Mouse (Mus musculus): ENCODE results near the gene Rbpjl. TPM values are rescaled to one million over a fixed set of nuclear protein-coding genes. Genes with fewer than 3 reads are reported as not detected.

The Rbpjl gene
- not detected in 2 replicates for total RNA-seq (2021)
- long read RNA-seq = 0 reads

DNA sequence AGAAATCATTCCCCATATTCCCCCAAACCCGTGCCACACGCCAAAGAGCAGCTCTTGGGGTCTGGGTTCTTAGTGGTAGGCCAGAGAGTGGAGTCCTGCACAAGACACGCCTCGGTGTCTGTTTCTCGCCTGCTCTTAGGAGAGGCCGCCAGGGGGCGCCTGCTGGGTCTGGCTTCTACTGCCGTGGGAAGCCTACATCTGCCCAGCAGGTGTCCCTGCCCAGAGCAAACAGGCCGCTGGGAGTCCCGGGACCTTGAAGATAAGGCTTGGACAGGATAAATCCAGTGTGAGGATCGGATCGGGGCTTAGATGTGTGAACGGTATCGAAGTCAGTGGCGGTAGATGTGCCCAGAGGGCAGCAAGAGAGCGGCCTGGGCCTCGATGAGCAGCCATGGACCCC, at the start of gene Rbpjl:
TSS of gene Rbpjl (plus strand) at position 236 of the 400 bp plus-strand sequence.
- peak; percentile 80 for DNase-seq

DNA sequence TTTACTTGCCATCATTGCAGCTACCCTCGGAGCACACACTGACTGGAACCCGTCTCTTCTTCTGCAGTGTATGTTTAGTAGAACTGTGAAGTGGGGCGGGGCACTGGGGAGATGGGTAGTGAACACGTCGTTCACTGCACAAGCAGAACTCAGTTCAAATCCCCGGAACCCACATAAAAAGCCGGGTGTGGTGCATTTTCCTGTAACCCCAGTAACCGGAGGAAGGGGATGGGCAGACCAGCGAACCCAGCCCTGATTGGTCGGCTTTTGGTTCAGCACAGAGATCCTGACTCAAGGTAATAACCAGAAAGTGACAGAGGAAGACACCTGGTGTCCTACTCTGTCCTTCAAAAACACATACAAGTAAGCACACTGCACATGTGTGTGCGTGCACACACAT, 49.6 kb upstream of the Rbpjl start:
- no peak for DNase-seq

DNA sequence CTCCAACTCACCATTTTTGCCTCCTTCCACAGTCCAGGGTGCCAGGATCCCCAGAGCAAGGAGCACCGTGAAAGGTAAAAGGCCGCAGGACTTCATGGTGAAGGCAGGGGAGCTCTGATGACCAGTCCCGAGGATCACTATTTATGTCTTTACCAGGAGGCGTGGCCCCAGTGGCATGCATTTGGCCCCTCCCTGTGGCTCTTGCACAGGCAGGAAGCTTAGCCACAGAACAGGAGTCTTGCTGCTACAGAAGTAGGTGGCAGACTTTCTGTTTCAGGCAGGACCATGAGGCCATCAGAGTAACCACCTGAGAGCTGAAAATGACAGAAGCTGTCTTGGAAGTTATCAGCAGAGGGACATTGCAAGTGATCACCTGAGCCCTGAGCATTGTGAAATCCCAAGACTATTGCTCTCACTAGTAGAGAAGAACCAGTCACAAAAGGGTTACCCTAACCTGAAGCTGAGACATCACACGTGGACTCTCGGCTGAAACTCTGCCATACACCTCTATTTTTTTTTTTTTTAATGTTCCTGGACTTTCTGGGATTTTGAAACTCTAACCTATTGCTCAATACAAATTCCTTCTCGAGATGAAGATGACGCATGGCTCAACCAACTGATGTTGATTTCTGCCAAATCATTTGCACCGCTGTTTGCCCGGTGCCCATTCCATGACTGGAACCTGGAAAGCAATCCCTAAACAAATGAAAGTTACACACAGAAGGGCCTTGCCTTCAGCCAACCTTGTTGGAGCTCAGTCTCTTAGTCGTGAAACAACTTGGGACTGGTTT, 46.6 kb upstream of the Rbpjl start:
- DNase-seq = no peak

DNA sequence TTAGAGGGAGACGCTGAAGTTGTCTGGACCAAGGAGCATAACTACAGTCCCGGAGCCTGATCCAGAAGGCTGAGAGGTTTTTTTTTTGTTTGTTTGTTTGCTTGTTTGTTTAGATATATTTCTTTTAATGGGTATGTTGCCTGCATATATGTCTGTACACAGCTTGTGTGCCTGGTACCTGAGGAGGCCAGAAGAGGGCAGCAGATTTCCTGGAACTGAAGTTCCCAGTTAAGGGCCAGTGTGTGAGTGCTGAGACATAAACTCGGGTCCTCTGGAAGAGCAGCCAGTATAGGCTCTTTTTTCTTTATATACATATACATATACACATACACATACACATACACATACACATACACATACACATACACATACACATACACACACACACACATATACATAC, 44.6 kb upstream of the Rbpjl start:
- peak; percentile 13 for DNase-seq

DNA sequence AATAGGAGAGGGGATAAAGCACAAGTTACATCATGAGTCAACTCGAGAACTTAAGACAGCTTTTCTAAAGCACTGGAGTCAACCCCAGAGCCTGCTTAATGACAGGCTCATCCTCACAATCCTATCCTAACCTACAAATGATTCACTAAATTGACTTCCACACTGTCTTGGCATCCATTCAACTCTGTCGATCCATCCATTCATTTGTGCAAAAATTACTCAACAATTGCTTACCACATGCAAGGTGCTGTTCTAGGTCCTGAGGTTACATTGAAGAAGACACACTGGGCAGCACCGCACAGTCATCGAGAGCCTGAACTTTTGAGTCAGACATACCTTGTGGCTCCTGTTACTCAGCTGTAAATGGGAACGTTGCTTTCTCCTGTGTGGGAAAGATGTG, 43.9 kb upstream of the Rbpjl start:
- no peak for DNase-seq

DNA sequence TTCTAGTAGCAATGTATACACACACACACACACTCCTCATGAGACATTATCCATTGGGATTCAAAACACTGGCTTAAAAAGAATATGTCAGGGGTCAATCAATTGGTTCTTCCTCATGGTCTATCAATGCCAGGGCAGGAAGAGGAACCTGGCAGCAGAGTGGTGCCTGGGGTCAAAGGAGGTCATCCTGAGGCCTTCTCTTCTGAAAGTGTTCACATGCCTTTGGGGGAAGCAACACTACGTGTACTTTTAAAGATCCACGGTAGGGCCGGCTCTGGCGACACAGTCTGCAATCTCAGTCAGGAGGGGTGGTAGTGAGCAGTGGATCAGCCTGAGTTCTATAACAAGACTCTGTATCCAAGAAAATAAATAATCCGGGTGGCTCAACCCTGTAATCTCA, 43.3 kb upstream of the Rbpjl start:
- no peak for DNase-seq

DNA sequence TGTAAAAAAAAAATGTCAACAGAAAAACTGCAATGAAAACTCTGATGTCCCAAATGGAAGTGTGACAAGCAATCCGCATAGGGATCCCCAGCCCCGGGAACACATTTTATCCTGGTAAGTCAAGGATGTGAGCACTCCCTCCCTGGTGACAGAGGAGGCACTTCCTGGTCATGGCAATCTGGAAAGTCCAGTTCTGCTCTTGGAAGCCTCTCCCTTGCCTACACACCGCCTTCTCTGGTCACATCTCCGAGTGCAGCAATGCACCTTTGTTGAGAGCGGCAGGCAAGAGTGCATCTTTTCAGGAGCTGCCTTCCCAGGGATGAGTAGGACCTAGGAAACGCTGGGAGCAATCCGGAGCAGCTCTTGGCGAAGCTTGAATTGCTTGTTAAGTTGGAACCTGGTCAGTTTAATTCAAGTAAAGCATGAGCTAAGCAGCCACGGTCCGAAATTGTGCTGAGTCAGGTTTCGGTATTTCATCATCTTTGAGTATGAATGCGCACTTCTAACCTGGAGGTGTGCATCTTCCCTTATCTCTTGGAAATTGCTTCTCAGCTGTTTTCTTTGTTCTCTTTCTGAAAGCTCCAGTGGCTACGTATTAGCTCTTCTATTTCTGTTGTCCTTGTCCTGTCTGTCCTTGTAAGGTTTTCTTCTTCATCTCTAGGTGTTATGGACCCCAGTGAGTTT, 41.8 kb upstream of the Rbpjl start:
- DNase-seq = no peak

DNA sequence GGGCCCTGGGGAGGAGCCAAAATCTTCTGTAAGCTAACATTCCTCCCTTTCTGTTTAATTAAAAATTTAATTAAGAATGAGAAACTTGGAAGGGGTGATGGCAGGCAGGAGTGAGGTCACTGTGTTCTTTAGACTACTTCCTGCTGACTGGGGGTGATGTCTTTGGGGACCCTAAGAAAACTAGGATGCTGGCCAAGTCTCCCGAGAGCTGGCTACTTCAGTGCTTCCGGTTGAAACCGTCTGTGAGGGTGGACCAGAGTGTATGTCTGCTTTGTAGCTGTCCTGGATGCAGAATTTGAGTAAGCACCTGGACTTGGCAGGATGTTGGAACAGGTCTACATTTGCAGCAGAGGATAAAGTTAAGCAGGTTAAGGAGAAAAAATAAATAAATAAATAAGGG, 36.0 kb upstream of the Rbpjl start:
- DNase-seq = no peak

DNA sequence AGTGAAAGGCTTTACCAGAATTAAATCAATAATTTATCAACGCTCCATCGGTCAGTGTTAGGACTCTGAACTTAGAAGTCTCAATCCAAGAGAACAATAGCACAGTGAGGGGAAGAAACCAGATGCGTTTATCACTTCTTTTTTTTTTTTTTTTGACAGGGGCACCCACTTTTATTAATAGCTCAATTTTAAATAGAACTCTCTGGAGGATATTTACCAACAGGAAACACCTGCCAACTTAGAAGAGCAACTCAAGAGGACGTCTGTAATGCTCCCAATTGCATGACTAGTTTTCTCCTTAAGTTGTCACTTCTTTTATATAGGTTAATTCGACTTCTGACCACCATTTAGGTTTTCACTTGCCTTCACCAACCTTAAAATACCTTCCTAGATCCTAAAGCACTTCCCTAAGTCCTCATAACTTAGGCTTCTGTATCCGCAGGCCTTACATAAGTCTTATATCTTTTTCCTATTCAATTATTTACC, 34.3 kb upstream of the Rbpjl start:
- no peak for DNase-seq

DNA sequence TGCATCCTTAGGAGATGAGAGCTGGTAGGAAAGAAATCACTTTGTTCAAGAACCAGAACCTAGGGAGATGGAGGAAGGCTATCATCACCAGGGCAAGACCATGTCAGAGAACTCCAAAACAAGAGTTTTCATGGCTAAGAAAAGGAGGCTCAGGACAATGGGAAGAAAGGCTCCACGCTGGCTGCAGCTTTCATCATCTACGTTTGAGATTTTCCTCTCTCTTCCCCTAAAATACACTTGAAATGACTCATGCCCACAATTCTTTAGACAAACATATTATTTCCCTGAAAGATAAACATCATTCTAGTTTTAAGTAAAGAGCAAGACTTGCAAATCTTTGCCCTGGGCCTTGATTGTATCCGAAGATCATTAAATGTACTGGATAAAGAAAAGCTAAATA, 31.6 kb upstream of the Rbpjl start:
- no peak for DNase-seq

DNA sequence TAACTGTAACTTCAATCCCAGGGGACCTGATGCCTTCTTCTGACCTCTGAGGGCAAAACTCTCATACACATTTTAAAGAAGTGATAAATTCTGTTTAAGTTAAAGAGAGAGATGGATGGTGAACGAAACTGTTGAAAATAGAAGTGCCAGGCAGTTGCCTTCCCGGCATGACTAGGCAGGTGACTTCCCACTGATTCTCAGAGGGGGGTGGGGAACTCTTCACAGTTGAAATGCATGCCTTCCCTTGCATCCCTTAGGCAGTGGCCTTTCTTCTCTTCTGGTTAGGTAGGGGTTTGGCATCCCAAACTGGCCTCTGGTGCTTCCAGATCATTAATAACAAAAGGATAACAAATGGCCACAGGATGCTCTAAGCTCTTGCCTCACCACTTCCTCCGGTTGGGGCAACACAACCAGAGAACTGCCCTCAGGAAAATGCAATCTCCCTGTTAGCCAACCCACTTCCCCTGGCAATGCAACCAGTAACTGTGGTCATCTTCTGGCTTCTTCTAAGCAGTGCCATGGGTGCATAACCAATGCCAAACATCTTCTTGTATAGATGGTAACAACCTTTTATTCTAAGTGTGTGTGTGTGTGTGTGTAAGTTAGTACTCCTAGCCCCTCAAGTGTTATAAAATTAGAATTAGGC, 30.4 kb upstream of the Rbpjl start:
- no peak for DNase-seq

DNA sequence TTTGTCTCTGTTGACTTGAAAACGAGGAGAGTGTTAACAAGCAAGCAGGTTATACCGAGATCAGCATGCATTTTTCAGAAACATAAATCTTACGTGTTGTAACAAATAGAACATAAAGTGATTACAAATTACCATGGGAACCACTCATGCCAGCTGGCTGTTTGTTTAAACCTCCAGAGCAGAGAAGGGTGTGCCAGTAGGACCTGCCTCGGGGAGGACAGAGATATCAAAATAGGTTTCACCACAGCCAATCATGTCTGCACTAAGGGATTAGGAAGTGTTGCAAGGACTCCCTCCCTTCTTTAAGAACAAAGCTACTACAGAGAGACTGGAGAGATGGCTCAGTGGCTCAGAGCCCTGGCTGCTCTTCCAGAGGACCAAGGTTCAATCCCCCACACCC, 29.8 kb upstream of the Rbpjl start:
- no peak for DNase-seq

DNA sequence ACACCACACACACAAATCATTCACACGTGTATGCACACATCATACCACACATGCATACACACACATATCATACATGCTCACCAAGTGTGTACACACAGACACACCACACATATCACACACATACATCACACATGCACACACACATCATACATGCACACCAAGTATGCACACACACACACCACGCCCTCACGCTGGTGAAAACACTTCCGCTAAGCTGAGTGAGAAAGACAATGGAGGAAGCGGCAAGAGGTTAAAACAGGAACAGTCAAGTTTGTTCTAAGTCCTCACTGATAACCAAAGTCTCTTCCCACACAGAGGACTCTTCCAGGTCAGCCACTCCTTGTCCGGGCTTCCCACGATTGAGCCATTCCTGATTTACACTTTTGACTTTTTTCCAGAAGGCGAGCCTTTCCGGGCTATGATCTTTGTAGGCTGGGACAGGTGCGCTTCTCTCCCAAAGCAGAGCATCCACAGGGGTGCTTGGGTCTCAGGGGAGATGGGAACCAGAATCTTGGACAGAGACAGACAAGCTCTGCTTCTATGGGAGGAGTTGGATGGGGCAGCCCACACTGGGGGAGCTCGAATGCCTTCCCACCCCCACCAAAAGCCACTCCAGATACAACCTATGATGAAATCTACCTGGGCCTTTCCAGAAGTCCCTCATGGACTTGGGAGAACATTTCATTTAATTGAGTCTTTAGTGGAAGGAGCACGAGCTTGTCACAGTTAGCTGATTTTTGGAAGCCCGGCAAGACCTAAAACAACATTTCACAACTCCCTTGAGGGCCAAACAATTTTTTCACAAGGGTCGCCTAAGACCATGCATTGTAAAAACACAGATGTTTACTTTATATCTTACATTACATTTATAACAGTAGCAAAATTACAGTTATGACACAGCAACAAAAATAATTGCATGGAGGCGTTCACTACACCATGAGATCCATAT, 25.2 kb upstream of the Rbpjl start:
- DNase-seq = no peak

DNA sequence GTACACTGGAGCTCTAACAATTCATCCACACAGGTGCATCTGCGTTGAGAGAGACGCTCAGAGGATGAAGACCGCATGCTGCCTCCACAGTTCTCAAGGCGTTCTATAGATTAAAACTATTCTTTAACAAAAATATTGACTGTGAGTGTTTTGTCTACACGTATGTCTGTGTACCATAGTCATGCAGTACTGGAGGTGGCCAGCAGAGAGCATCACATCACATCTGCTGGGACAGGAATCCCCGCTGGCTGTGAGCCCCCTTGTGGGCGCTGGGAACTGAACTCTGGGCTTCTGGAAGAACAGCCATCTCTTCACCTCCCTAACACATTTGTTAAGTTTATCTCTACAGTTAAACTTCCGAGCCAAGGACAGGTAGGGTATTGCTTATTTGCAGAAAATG, 21.2 kb upstream of the Rbpjl start:
- no peak for DNase-seq

DNA sequence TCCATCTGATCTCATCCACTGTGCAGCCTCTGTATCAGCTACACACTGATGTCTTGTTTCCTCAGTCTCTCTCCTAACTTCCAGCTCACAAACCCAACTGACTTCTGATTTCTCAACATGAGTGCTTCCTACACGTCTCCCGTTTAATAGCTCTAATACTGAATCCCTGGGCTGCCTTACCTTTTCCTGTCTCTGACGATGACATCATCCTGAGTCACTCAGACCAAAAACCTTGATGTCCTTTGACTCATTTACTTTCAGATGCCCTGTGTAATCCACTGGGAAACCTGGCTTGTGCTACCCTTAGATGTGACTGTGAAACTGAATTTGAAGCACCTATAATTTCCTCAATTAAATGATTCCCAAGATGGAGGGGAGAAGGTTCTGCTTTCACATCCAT, 20.0 kb upstream of the Rbpjl start:
- no peak for DNase-seq

DNA sequence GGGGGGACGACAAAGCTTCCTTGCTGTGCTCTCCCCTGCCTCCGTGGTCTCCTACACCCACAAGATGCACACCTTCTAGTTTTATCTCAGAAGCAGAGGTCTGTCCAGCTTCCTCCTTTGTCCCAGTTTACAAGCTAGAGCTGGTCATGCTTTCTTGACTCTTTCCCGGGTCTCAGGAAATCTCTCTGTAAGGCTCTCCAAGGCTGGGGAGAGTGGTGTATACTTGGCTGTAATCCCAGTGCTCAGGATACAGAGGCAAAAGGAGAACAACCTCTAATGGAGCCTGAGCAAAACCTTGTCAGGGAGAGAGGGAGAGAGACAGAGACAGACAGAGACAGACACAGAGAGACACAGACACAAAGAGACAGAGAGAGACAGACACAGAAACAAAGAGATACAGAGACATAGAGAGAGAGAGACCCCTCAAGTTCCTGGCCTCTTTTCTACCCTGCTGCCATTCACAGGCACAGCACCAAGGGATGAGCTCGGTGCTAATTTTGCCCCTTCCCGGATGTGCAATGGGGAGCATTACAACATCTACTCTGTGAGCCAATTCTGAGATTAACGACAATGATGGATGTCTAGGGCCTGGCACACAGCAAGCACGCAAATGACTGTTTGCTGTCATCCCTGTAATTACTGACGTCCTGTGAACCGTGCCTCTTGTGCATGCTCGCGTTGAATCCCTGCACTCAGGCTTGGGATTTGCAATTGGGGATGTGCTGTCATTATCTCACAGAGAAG, 19.1 kb upstream of the Rbpjl start:
- DNase-seq = no peak

DNA sequence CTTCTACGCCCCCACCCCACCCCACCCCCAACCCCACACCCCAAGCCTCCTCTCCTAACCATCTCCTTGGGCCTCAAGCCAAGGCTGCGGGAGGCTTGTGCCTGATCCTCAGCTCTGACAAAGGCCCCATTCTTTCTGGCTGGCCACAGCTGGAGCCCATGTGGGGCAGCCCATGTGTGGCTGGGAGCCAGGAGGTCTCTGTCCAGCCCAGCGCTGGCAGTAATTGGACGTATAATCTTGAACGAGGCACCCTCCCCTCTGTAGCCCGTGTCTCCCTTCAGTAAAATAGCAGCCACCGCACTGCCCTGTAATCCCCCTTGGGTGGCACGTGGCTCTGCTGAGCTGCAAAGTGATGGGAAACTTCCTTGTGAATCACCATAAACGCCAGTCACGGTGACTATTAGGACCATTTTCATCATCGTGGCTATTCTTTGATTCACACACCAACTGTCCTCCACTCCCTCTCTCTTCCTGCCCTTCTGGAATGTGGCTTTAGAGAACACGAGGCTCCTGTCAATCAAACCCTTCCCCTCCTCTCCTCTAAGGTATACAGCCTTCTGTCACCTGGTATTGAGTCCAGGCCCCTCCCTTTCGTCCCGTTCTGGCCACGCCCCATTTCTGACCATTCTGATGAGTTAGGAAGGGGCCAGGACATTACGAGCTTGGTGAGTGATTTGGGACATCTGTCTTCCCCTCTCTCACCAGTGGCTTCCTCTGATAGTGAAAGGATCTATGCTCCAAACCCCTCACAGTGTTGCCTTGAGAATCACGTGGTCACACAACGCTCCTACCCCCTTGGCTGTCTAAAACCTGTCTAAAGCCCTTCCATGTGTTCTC, 16.8 kb upstream of the Rbpjl start:
- no peak for DNase-seq

DNA sequence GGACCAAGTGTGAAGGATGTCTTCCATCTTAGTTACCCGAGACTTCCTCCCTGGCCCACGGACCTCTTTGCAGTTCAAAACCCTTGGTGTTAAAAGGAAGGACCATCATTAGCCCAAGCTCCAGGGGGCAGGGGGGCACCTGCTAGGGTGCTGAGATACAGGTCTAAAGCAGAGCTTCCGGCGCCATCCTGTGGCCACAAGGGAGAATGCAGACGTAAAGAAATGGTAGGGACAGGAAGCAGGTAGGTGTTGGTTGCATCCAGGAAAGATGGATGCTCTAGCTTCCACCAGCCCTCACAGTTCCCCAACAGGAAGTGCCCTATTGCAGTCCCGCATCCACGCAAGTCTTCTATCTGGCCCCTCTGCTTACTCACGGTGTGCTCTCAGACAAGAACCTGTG, 16.0 kb upstream of the Rbpjl start:
- DNase-seq = peak; percentile 47

DNA sequence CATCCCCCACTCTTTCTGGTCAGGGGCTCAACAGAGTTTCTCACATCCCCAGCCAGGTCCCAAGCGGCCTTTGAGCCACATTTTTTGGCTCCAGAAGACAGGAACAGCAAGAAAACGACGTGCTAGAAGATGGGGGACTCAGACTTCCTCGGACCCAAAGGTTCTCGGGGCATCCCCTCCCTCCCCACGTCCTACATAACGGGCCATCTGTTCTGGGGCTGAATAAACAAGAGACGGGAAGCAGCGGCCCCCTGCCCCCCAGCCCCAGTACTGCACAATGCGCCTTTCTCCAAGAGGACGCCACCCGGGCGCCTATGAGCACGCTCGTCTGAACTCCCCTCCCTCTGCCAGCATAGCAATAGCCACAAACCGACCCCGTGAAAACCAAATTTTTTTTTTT, 13.9 kb upstream of the Rbpjl start, which contains the start of gene Slpi:
TSS of gene Slpi (minus strand) at position 76 of the 400 bp plus-strand sequence.
- no peak for DNase-seq

DNA sequence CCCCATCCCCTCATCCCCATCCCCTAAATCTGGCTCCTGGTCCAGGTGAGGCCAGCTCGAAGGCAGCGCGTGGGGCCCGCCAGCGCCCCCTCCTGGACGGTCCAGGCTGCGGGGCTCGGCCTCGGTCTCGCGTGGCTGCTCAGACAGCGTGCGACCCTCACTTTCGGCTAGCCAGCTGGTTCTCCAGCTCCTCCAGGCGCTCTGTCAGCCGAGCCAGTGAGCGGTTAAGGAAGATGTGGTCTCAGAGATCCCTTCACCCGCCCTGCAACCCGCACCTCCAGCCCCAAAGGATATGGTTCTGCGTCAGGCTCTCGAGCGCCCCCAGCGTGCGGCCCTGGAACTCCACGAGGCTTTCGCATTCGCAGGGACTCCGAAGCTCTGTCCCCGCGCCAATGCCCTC, 13.4 kb upstream of the Rbpjl start:
- peak; percentile 88 for DNase-seq
